Mouse (Mus musculus): Measurements from ENCODE around the gene Zc3h8. TPM values are rescaled to one million over a fixed set of nuclear protein-coding genes. Genes with fewer than 3 reads are reported as not detected.

Gene Zc3h8
- 6.8 and 8.5 TPM in 2 replicates for polyA plus RNA-seq (2016; fragmentation: Nextera tagmentation; extraction: Ambion mirVana)

DNA sequence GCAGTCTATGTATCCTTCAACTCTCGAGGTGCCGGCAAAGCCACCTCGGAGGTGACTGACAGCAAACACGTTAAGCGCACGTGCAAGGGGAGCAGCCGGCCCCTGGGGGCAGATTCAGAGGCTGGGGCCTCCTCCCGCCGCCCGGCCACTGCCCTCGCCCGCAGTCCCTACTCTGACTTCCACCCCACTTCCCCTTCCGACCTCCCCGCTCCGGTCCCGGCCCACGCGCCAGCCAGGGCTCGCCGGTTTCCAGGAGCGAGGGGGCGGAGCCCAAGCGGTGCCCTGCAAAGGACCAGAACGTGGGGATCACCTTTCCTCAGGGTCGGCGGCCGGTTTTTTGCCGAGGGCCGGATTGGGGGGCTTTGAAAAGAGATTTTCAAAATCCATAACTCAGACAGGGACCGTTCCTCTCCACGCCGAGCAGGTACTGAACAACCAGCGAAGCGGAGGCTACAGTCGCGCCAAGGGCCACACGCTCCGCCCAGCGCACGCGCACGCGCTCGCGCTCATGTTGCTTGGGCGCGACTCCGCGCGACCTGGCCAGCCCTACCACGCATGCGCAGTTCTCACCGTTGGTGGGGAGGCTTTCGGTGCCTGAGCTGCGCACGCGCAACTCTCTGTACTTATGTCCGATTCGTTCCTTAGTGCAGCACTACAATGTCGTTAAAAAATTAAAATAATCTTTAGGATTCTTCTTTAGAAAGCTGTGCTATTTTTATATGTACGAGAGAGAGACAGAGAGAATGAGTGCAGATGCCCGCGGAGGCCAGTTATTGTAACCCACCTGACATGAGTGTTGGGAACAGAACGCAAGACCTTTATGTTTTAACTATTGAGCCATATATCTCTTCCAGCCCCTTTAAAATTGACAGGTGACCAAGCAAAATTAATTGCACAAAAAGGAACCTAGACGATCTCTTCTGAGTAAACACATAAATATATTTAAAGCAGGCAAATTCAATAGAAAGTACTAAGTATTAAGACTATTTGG is at the start of gene Zc3h8:
Gene Zc3h8, minus strand, starts transcription at position 540 of the 991 bp plus-strand sequence.
- Histone ChIP-seq H3K4me3 (peak within 1 kb of the TSS; percentile 74), H3K27me3 (ENCODE audit: insufficient read depth, poor library complexity, severe bottlenecking) (no peaks in the 10 kb centered on the region), H3K36me3 (peaks cover 1% of the 10 kb centered on the region; the same call in 1 of the 2 replicates), H3K4me1 (replicated peaks) (peaks cover 4% of the 10 kb centered on the region; the same call in 1 of the 2 replicates), H3K27ac (peak within 1 kb of the TSS; percentile 92), H3K9me3 (no peaks in the 10 kb centered on the region)
- peak; percentile 96 for DNase-seq (ENCODE audit: low spot score)
- 2% methylated on average over 65 of the region's 65 CpGs for WGBS

DNA sequence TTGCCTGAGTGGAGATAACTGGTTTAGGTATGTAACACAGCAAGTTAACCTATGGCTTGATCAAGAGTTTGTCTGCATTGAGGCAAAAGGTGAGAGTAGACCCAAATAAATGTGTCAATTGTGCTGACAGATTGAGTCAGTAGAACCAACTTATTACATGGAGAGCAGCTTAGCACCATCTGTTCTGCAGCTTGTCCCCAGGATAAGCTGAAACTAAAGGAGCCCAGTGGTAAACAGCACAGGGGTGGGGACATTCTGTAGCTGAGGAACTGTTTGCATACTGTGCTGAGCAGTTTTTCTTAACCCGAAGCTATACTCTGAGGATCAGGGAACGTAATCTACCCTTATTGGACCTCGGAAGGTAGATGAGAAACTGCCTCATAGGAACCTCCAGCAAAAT is 40.9 kb upstream of the Zc3h8 start:
- DNase-seq (ENCODE audit: low spot score) = no peak
- WGBS = 88% methylated on average over 3 of the region's 3 CpGs

DNA sequence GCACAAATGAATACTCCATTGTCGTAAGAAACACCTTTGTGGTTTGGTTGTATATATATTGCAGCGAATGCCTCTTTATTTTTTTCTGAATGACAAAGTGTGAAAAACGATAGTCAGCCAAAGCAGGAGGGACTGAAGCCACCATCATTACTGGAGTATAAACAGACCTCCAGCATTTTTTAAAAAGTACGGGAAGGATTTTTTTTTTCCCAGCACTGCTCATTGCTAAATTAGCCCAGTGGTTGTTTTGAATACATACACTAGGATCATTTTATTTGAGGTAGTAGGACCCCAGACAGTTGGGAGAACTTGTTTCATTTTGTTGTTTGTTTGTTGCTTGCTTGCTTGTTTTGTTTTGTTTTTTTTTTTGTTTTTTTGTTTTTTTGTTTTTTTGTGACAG is 31.7 kb upstream of the Zc3h8 start:
- Histone ChIP-seq H3K9me3 (no peaks in the 10 kb centered on the region), H3K27me3 (ENCODE audit: insufficient read depth, poor library complexity, severe bottlenecking) (no peaks in the 10 kb centered on the region), H3K27ac (no peak overlapping the region), H3K4me3 (no peak overlapping the region), H3K4me1 (replicated peaks) (no peaks in the 10 kb centered on the region), H3K36me3 (no peaks in the 10 kb centered on the region)
- WGBS = 87% methylated on average over 4 of the region's 4 CpGs
- no peak for DNase-seq (ENCODE audit: low spot score)

More for the DNA sequence above, 40.9 kb upstream of the Zc3h8 start:
- Histone ChIP-seq H3K27me3 (ENCODE audit: insufficient read depth, poor library complexity, severe bottlenecking) (no peaks in the 10 kb centered on the region), H3K27ac (no peak overlapping the region), H3K4me3 (no peak overlapping the region), H3K4me1 (replicated peaks) (peaks cover 9% of the 10 kb centered on the region), H3K36me3 (no peaks in the 10 kb centered on the region), H3K9me3 (no peaks in the 10 kb centered on the region)

DNA sequence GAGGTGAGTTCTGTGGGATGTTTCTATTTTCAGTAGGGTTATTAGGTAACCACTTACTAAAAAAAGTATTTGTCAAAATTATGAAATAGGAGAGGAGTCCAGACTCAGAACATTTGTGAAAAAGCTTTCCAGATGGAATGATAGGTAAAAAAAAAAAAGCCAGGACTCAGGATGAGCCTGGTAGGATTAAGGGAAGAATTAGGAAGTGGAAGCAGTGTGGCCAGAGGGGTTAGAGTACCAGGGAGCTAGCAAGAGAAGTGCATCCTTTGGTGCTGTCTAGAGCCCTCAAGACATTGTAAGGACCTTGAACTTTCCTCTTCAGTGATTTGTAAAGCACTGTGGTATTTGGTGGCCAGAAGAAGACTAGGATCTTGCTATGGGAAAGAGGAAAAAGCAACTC is 28.4 kb upstream of the Zc3h8 start:
- no peak for DNase-seq (ENCODE audit: low spot score)
- no peak overlapping the region for H3K27ac ChIP-seq
- no peaks in the 10 kb centered on the region for H3K27me3 ChIP-seq (ENCODE audit: insufficient read depth, poor library complexity, severe bottlenecking)
- H3K9me3 ChIP-seq = no peaks in the 10 kb centered on the region
- H3K4me1 ChIP-seq (replicated peaks) = peaks cover 11% of the 10 kb centered on the region
- H3K36me3 ChIP-seq = no peaks in the 10 kb centered on the region
- no peak overlapping the region for H3K4me3 ChIP-seq

DNA sequence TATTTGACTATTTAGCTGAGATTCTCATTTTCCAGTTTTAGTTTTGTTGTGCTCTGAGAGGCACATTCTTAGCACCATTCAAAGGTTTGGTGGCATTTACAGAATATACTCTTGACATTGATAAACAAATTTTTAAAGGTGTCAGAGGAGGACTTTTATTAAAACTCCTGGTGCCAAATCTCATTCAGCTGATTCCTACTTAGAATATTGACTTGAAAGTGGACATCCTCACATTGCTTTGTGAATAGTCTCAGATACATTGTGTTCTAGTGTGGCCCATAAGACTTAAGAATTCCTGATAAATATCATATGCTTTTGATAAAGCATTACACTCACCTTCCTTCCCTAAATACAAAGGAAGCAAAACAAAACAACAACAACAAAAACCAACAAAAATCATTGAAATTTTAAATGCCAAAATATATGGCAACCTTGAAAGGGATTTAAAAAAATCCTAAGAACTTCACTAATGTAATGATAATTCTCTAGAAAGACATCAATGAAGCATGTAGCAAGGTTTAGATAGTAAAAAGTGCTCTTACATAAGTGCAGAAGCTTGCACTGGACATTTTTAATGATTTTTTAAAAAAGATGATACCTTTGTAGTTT is 24.7 kb upstream of the Zc3h8 start:
- H3K27ac ChIP-seq = peak overlapping the region; percentile 100
- no peak for DNase-seq (ENCODE audit: low spot score)
- H3K36me3 ChIP-seq = no peaks in the 10 kb centered on the region
- no peaks in the 10 kb centered on the region for H3K27me3 ChIP-seq (ENCODE audit: insufficient read depth, poor library complexity, severe bottlenecking)
- H3K9me3 ChIP-seq = no peaks in the 10 kb centered on the region
- H3K4me3 ChIP-seq = peak overlapping the region; percentile 80
- peaks cover 23% of the 10 kb centered on the region for H3K4me1 ChIP-seq (replicated peaks)

DNA sequence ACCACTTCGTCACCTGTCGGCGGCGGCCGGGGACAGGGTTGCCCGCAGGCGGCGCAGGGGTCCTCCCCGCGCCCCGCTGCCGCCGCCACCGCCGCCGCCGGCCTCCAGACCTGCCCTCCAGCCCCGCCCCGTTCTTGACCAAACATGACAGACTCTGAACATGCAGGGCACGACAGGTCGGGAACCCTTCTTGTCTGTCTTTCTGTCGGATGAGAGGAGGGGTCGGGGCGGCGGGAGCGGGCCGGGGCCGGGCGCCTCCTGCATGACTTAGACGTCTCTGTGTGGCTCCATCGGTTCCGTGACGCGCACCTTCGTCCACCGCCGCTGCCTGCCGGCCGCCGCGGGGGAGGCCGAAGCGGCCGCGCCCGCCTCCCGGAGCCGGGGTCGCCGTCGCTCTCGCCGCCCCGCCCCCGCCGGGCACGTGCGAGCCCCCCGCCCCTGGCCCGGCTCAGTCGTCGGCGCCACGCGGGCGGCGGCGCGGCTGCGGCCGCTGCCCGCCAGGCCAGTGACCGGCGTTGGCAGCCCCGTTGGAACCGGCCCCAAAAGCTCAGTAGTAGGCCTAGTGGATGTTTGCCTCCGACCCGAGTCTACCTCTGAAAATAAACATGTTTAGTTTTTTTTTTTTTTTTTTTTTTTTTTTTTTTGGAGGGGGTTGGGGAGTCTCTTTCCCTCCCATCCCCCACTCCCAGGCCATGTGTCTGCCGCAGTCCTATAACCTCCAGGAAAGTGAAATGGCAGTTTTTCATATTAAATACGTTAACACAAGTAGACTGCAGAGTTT is 24.0 kb upstream of the Zc3h8 start, which contains the start of gene Gm10762:
Gene Gm10762, minus strand, starts transcription at position 65 of the 781 bp plus-strand sequence.
- Histone ChIP-seq H3K27ac (peak within 1 kb of the TSS; percentile 100), H3K27me3 (ENCODE audit: insufficient read depth, poor library complexity, severe bottlenecking) (no peaks in the 10 kb centered on the region), H3K4me3 (peak within 1 kb of the TSS; percentile 80), H3K9me3 (no peaks in the 10 kb centered on the region), H3K4me1 (replicated peaks) (peaks cover 23% of the 10 kb centered on the region), H3K36me3 (no peaks in the 10 kb centered on the region)
- peak; percentile 90 for DNase-seq (ENCODE audit: low spot score)
- 2% methylated on average over 80 of the region's 80 CpGs for WGBS

DNA sequence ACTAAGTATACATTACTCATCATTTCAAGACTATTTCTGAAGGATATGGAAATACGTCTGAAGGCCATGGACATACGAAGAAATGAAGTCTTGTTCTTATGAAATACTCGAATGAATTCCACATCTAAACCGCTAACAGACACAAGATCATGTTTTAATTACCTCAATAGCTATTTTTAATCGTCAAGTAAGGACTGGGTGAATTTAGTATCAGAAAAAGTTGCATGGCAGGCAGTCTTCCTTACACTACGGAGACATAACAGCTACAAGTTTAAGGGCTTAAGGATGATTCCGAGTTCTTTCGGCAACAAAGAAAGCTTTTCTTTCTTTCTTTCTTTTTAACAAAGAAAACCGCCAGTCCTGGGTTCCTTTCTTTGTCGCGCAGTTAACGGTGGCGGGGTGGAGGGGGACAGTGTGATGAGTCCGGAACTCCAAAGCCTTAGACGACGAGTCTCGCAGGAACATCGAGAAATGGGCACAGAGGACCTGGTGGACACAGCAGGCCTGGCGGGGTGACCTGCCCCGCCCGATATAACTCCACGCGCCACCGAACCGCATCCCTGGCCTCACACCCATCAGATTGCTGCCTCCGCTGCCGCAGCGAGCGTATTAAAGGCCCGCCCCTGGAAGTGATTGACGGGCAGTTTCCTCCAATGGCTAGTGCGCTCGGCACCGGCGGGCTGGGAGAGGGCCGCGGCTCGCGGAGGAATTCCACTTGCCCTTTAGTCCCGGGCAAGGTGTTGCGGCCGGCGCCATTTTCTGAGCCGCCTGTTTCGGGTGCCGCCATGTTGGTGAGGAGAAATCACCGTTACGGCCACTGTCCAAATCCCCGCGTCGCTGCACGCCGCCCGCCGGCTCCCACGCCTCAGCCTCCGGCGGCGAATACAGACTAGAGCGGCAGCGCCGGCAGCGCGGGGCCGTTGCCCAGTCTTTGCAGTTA is 23.0 kb upstream of the Zc3h8 start, which contains the start of gene Zc3h6:
Gene Zc3h6, plus strand, starts transcription at position 762 of the 940 bp plus-strand sequence.
- 1% methylated on average over 65 of the region's 65 CpGs for WGBS
- H3K36me3 ChIP-seq = no peaks in the 10 kb centered on the region
- peak within 1 kb of the TSS; percentile 80 for H3K4me3 ChIP-seq
- no peaks in the 10 kb centered on the region for H3K27me3 ChIP-seq (ENCODE audit: insufficient read depth, poor library complexity, severe bottlenecking)
- H3K4me1 ChIP-seq (replicated peaks) = peaks cover 23% of the 10 kb centered on the region
- peak; percentile 99 for DNase-seq (ENCODE audit: low spot score)
- H3K9me3 ChIP-seq = no peaks in the 10 kb centered on the region
- peak within 1 kb of the TSS; percentile 100 for H3K27ac ChIP-seq

DNA sequence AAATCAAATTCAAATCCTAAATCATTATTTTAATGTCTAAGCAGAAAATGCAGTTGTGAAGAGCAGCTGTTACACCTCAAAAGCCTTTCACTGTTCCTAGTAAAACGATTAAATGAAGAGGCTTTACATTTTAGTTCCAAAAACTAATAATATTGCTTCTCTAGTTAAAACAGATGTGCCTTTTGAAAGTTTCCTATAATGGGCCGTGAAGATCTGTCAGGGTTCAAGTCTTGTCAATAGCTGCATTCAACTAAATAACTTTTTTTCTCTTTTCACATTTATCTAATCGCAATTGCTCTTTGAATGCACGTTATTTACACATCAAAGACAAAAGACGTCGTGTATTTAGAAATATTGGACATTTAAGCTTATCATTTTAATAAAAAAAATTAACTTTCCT is 22.4 kb upstream of the Zc3h8 start:
- H3K27me3 ChIP-seq (ENCODE audit: insufficient read depth, poor library complexity, severe bottlenecking) = no peaks in the 10 kb centered on the region
- 19% methylated on average over 6 of the region's 6 CpGs for WGBS
- no peaks in the 10 kb centered on the region for H3K9me3 ChIP-seq
- no peak for DNase-seq (ENCODE audit: low spot score)
- peaks cover 23% of the 10 kb centered on the region for H3K4me1 ChIP-seq (replicated peaks)
- H3K4me3 ChIP-seq = peak overlapping the region; percentile 80
- H3K27ac ChIP-seq = peak overlapping the region; percentile 100
- H3K36me3 ChIP-seq = no peaks in the 10 kb centered on the region

DNA sequence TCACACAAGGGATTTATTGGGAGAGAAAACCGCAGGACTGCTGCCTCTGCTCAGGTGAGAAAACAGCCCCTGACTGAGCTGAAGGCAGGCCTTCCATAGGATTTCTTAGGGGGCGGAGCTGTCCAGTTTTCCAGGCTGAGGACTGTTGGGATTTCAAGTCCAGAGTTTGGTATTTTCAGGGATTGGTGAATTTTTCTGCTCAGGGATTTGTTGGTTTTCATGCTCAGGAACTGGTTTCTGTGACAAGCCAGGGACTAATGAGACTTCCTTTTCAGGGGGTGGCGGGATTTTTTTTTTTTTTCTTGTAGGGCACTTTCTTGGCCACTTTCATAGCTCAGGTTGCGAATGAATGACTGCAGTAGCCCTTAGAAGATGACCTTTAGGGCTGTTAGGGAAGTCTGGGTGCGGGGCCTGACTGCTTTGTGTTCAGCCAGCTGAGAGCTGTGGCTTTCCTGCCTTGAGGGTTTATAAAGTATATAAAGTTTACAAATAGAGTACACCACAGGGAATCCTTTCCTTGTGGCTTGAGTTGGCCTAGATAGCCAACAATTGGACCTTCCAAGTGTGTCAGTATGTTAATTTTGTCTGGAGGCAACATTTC is 21.7 kb upstream of the Zc3h8 start:
- no peaks in the 10 kb centered on the region for H3K27me3 ChIP-seq (ENCODE audit: insufficient read depth, poor library complexity, severe bottlenecking)
- no peaks in the 10 kb centered on the region for H3K36me3 ChIP-seq
- peak overlapping the region; percentile 100 for H3K27ac ChIP-seq
- H3K4me3 ChIP-seq = peak overlapping the region; percentile 80
- peak; percentile 27 for DNase-seq (ENCODE audit: low spot score)
- H3K4me1 ChIP-seq (replicated peaks) = peaks cover 23% of the 10 kb centered on the region
- WGBS = 36% methylated on average over 5 of the region's 5 CpGs
- H3K9me3 ChIP-seq = no peaks in the 10 kb centered on the region

DNA sequence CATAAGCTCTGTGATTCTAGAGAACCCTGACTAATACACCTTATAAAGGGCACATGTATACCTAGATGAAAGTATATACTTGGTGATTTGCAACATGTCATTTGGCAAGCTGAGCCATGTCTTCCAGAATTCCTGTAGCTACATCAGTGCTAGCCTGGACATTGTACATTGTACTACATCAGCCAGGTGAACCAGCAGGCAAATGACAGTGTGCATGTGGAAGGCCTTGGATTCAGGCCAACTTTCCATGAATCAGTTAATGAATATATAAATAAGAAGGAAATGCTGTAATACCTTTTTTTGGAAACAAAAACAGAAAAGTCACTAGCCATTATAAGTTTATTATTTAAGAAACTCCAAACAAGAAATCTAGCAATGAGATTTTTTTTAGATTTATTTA is 10.3 kb upstream of the Zc3h8 start:
- DNase-seq (ENCODE audit: low spot score) = no peak
- Histone ChIP-seq H3K4me3 (no peak overlapping the region), H3K27ac (no peak overlapping the region), H3K27me3 (ENCODE audit: insufficient read depth, poor library complexity, severe bottlenecking) (no peaks in the 10 kb centered on the region), H3K9me3 (no peaks in the 10 kb centered on the region), H3K36me3 (no peaks in the 10 kb centered on the region), H3K4me1 (replicated peaks) (no peaks in the 10 kb centered on the region)

DNA sequence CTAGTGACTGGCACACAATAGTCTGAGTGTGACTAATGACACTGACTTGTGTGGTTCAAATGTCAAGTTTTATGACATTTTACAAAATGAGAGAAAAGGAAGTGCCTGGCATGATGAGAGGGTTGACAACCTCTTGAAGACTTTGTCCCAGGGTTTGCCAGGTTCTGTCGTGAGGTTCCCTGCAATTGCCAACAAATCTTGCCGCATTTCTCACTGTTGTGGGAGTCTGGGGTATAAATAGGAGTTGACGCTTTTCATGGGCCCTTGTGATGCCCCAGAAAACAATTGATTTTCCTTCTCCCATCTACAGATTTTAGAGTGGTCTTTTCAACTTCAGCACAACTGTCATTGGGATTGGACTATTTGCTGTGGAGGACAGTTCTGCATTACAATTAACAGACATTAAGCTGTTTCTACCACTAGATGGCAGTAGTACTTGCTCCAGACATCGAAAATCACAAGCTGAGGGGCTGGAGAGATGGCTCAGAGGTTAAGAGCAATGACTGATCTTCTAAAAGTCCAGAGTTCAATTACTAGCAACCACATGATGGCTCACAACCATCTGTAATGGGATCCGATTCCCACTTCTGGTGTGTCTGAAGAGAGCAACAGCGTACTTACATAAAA is 4.2 kb upstream of the Zc3h8 start:
- Histone ChIP-seq H3K9me3 (no peaks in the 10 kb centered on the region), H3K4me3 (no peak overlapping the region), H3K27me3 (ENCODE audit: insufficient read depth, poor library complexity, severe bottlenecking) (no peaks in the 10 kb centered on the region), H3K36me3 (no peaks in the 10 kb centered on the region), H3K27ac (no peak overlapping the region), H3K4me1 (replicated peaks) (peaks cover under 1% of the 10 kb centered on the region; the same call in 1 of the 2 replicates)
- WGBS = 34% methylated on average over 6 of the region's 6 CpGs
- peak; percentile 24 for DNase-seq (ENCODE audit: low spot score)
